In genomic region chr5:66697119-66697518, GRCm38 (mm10) we compare ENCODE assay signal across 8 mouse cellular contexts. TPM values are rescaled to one million over a fixed set of nuclear protein-coding genes. Genes with fewer than 3 reads are reported as not detected.
DNase-seq lines count a peak whose midpoint lies in the region; ATAC-seq and TF ChIP-seq lines count a peak whose summit lies in the region.
"Had no signal": no experiment of that assay in that cellular context is flagged by ENCODE, and none has a peak within 500 bp of the region (broad histone marks: within the 10 kb centered on the region; RNA-seq: fewer than 3 reads in every experiment).

No protein-coding gene starts in this region.

- H3K27ac ChIP-seq in left cerebral cortex, adult 2 months = no peak overlapping the region
- H3K27ac ChIP-seq: heart, embryonic 13.5 days had no signal

- TF ChIP-seq CTCF in left cerebral cortex, adult 2 months (IDR thresholded peaks at IDR 0.05) = peak; percentile 73

- H3K4me3 ChIP-seq in left cerebral cortex, adult 2 months = no peak overlapping the region
- H3K4me3 ChIP-seq: heart, embryonic 13.5 days had no signal

- intact Hi-C loops in left cerebral cortex, adult 2 months (cut with DNase I) = loop anchor here (1.0 to 5.0 kb wide), 3 partner anchors 300 to 542 kb away; no protein-coding TSS in a partner anchor

- peak; percentile 50; the same call in 1 of the 2 replicates for ATAC-seq in granulocyte monocyte progenitor cell, adult 5-6 weeks (replicated peaks; ENCODE audit: poor library complexity, severe bottlenecking)

- peak; percentile 54 to 58 for DNase-seq in left cerebral cortex, adult 2 months (ENCODE audit: extremely low spot score in 1 of 2, low spot score in 2 of 2)
- DNase-seq in left cerebral cortex, adult 8-10 months (ENCODE audit: low spot score in 2 of 2) = no peak
- DNase-seq in Muller cell, postnatal 12 days (ENCODE audit: inconsistent ontology term) = peak; percentile 36
- DNase-seq in cerebellum, adult 11 months = peak; percentile 46
- DNase-seq in lung, postnatal 10 days = peak; percentile 76
- peak; percentile 48 for DNase-seq in thymus, postnatal 14 days

RNA-seq across cellular contexts. Expression of gene Uchl1, which starts 21.2 kb away (rescaled TPM):
- total RNA-seq in left cerebral cortex, adult 2 months (2021) = 100 to 1,000 TPM; 878 to 888 TPM
- total RNA-seq in left cerebral cortex, adult 8-10 months (2022) = 100 to 1,000 TPM; 868 to 902 (median 877) TPM
- total RNA-seq in granulocyte monocyte progenitor cell, adult 5-6 weeks (2014; fragmentation: Nextera tagmentation) = 1.2 and 1.5 TPM in 2 replicates
- not detected in 2 replicates for total RNA-seq in granulocyte monocyte progenitor cell, adult 5-6 weeks (2017)

RNA-seq across cellular contexts. Expression of gene Limch1, which starts 48.5 kb away (rescaled TPM):
- total RNA-seq in left cerebral cortex, adult 2 months (2021) = 100 to 1,000 TPM; 121 to 127 TPM
- 100 to 1,000 TPM; 110 to 123 (median 118) TPM for total RNA-seq in left cerebral cortex, adult 8-10 months (2022)
- total RNA-seq in granulocyte monocyte progenitor cell, adult 5-6 weeks (2014; fragmentation: Nextera tagmentation) = not detected in 2 replicates
- total RNA-seq in granulocyte monocyte progenitor cell, adult 5-6 weeks (2017) = not detected in 2 replicates

Comparison
In these comparisons a context has a peak if more than half of its experiments do, and no peak if none do; other contexts are left out.
1. DNase-seq: peak in left cerebral cortex, adult 2 months (2 of 2), Muller cell, postnatal 12 days (single experiment), cerebellum, adult 11 months (single experiment), lung, postnatal 10 days (single experiment) and thymus, postnatal 14 days (single experiment); none in left cerebral cortex, adult 8-10 months (0 of 2).
2. RNA of gene Uchl1, which starts 21.2 kb away (total RNA-seq): 878 to 888 TPM in left cerebral cortex, adult 2 months and 868 to 902 TPM in left cerebral cortex, adult 8-10 months; 1.2 to 1.5 TPM in granulocyte monocyte progenitor cell, adult 5-6 weeks; every median in the first group is over 100 times any median in the second.
3. RNA of gene Limch1, which starts 48.5 kb away (total RNA-seq): 121 to 127 TPM in left cerebral cortex, adult 2 months and 110 to 123 TPM in left cerebral cortex, adult 8-10 months; not detected in granulocyte monocyte progenitor cell, adult 5-6 weeks; every median in the first group is over 100 times any median in the second.